Mouse (Mus musculus) c-Kit-positive CD71-positive TER-119-positive erythroid progenitor cells, embryonic 14.5 days (primary cell): ENCODE measurements around the gene Lzic.

Experiments used
- DNase-seq: peaks from one replicate; pipeline ENCODE4 v3.0.0-alpha.2; 2013; ENCODE audit warnings: low spot score

The Lzic gene

DNA sequence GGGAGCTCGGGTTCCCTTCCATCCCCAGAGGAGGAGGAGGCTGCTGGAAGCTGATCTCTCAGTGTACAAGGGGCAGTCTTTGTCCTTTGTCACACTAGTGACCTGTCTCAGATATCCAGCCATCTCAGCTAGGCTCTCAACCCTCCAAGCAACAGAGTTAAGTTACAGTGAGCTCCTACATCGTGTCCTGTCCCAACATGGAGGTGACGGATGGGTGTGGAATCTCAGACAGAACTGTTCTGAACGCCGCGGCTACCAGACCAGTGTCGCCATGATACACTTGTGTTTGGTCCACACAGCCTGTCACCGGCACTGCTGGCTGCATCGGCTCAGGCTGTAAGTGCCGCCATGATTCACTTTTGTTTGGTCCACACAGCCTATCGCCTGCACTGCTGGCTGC is 8.0 kb upstream of the Lzic start, which contains the start of gene Tmem274:
Gene Tmem274 (plus strand): TSS at position 301 of the 400 bp plus-strand sequence.
- DNase-seq = no peak

GRCm38 (mm10) chr4:149484566-149484965 is 463 bp upstream of the Lzic start:
- no peak for DNase-seq

GRCm38 (mm10) chr4:149485825-149486206 is 787 bp downstream of the Lzic start:
- DNase-seq = peak; percentile 44

GRCm38 (mm10) chr4:149487729-149488128 is 2.7 kb downstream of the Lzic start:
- DNase-seq = no peak

- no peak for DNase-seq
Observed at GRCm38 (mm10) chr4:149489415-149490240, 4.6 kb downstream of the Lzic start.

- DNase-seq = no peak
Observed at GRCm38 (mm10) chr4:149491151-149491550, 6.1 kb downstream of the Lzic start.

DNA sequence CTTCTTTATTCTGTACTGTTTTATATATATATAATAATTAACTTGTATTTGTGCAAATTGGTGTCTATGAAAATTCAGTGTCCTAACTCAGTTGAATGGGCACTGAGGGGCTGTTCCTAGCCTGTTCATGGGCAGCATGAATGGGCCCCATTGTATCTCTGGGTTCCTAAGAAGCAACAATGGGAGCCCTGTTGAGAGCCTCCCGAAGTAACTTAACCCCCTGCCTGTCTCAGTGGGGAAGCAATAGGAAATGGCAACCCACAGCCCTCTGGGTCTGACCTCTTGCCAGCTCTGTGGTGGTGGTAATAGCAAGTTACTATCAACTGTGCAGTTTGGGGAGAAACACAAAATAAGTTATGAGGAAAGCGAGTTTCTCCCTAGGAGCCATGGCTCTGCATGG is 11.6 kb downstream of the Lzic start:
- DNase-seq = no peak

DNA sequence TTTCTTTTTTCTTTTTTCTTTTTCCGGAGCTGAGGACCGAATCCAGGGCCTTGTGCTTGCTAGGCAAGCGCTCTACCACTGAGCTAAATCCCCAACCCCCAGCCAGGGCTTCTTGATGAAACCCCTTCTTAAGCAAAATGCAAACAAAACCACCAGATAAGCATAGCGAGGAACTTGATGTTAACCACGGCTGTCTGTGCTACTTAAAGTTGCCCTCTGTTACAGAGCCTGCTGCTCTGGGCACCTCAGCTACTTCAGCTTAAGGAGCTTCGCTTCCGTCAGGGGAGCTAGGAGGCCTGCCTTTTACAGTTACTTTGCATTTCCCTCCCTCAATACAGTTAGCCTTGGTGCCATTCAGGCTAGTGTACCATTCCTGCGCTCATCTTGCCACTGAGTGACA is 13.9 kb downstream of the Lzic start:
- no peak for DNase-seq

DNA sequence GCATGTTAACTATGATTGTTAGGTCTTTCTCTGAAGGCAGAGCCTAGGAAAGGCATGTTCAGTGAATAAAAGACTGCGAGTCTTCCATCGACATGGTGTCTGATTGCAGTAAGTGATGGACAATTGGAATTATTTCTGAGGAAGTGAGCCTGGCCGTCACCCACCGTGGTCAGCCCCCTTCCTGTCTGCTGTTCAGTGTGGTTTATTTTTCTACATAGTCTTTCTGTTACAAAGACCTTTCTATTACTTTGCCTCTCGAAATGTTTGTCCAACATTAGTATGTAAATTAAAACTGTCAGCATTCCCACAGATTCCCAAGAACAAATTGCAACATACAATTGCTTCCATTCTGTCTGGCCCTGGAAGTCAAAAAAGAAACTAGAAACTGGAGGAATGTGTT is 14.8 kb downstream of the Lzic start:
- no peak for DNase-seq

DNA sequence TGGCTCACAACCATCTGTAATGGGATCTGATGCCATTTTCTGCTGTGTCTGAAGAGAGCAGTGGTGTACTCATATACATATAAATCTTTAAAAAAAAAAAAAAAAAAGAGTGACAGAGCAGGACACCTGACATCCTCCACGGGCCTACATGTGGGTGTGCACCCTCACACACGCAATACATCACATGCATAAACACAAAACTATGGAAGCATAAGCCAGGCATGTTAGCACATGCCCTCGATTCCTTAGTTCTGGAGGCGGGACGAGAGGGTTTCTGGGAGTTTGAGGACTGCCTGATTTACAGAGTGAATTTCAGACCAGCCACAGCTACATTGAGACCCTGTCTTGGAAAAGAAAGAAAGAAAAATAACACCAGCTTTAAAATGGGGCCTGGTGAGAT is 19.3 kb downstream of the Lzic start:
- no peak for DNase-seq

GRCm38 (mm10) chr4:149504858-149505257 is 19.8 kb downstream of the Lzic start:
- DNase-seq = no peak

DNA sequence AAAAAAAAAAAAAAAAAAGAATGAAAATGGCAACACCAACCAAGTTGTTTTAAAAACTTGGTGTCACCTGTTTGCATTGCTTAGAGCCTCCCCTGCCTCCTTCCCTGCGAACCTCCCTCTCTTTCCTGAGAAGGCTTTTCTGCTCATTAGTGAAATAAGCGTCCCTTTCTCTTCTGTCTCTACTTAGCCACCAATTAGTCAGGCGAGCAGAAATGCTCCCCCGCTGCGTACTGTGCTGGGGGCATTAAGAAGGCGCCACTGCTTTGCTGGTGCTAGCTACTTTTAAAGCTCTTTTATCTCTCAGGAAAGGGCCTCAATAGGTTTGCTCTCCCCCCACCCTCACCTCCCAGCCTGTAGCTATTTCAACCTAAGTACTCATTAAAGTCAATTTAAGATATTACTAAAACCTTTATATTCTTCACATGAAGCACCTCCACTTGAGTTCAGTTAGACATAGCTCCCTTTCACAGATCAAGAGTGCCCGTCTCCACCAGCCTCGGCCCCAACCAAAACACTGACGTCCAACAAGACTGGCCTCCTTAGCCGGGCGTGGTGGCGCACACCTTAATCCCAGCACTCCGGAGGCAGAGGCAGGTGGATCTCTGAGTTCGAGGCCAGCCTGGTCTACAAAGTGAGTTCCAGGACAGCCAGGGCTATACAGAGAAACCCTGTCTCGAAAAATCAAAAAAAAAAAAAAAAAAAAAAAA is 20.4 kb downstream of the Lzic start:
- no peak for DNase-seq

- DNase-seq = no peak
Observed at GRCm38 (mm10) chr4:149506904-149507303, 21.9 kb downstream of the Lzic start.

DNA sequence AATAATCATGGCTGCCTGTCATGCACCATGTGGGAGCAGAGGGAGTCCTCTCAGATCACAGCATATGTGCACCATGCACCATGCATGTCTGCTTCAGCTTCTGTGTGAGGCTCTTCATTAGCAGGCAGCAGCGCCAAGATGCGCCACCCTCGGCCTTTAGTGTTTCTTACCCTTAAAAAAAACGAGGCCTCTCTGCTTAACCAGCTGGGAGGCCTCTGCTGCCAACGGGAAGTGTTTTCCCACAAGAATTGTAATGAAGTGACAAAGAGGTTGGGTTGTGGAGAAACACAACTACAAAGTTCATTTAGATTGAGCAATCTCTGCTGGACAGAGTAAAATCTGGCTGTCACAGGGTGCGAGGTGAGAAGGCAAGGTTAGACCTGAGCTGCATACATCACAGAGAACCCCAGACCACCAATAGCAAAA is 26.2 kb downstream of the Lzic start:
- DNase-seq = no peak

GRCm38 (mm10) chr4:149512072-149512471 is 27.0 kb downstream of the Lzic start:
- no peak for DNase-seq

DNA sequence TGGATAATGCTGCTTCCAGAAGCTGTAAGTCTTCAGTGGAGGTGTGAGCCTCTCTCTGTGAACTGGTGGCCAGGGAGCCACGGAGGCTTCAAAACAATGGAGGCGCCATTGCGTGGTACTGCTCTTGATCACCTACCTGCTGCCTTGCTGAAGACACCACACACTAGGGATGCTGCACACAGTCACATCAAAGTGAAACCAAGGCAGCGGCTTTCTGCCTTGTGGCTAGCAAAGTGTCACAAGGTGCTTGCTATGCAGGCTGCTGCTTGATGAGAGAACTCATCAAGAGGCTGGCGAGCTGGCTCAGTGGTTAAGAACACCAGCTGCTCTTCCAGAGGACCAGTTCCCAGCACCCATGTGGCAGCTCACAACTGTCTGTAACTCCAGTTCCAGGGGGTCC is 30.7 kb downstream of the Lzic start:
- no peak for DNase-seq

DNA sequence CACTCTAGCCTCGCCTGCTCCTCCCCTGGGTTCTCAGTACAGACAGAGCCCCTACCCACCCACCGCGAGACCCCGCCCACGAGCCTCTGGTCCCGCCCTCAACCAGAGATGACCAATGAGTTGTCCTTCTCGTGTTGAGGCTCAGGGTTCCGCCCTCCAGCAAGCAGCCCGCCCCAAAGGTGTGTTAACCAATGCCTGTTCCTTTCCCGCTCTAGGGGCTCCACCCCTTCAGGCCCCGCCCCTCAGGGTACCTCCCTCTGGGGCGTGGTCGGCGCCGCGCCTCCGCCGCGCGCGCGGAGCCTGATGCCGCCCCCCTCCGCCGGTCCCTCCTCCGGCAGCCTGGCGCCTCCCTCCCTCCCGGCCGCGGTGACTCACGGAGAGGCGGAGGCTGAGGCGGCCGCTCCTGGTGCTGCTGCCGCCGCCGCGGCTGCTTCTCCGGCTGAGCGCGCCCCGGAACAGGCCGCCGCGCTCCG is 32.9 kb downstream of the Lzic start, which contains the start of gene Ctnnbip1:
Gene Ctnnbip1 (plus strand): TSS at position 369 of the 473 bp plus-strand sequence.
- DNase-seq = peak; percentile 92

GRCm38 (mm10) chr4:149518351-149519220 is 33.6 kb downstream of the Lzic start:
- DNase-seq = no peak

- DNase-seq = no peak
Observed at GRCm38 (mm10) chr4:149521258-149521657, 36.2 kb downstream of the Lzic start.

DNA sequence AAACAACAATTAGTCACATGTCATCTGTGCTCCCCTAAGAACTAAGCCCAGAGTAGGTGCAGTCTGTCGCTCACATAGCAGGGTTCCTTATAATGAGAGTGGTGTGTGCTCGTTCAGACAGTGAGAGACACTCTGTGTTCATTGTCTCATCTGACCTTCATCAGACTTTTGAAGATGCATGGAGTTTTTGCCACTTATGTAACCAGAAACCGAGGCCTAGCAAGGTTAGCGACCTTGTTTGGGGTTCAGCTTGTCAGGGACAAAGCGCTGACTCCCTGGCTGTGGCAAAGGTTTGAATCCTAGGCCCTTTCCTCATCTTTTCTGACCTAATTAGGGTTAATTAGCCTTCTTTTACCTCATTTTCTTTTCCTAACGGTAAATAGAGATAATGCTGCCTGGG is 38.9 kb downstream of the Lzic start:
- no peak for DNase-seq

- DNase-seq = no peak
Observed at GRCm38 (mm10) chr4:149525170-149525569, 40.1 kb downstream of the Lzic start.

DNA sequence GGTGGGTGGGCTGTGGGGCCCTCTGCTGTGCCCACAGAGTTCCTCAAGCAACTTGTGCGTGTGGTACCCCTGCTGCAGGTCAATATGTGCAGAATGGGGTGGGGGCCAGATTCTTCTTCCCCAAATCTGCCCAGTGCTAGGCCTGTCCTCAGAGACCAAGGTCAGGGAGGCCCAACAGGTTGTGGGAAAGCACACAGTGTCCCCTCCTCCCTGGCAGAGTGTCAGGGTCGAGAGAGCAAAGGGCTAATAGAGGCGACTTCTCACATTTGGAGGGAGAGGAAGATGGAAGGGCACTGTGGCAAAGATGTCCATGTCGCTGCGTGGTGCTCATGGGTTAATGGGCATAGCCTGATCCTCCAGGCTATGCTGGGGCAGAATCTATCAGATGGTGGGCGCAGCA is 40.8 kb downstream of the Lzic start:
- DNase-seq = no peak
